Mouse (Mus musculus): ENCODE results near the gene Rhbdf1. TPM values are rescaled to one million over a fixed set of nuclear protein-coding genes. Genes with fewer than 3 reads are reported as not detected.

Rhbdf1 gene
- polyA plus RNA-seq, 1 experiment from 2014 or later, result 26.2 TPM

- no peaks in the 10 kb centered on the region for H3K9me3 ChIP-seq (replicated peaks)
- H3K4me3 ChIP-seq, result no peak overlapping the region
- H3K27me3 ChIP-seq (ENCODE audit: low read depth, poor library complexity, severe bottlenecking), result peaks cover 30% of the 10 kb centered on the region
- no peak for DNase-seq (ENCODE audit: low spot score)
- no peak overlapping the region for H3K27ac ChIP-seq (replicated peaks)
- no peaks in the 10 kb centered on the region for H3K36me3 ChIP-seq
- 86% methylated on average over 7 of the region's 7 CpGs for WGBS
- H3K4me1 ChIP-seq, result peaks cover 26% of the 10 kb centered on the region
Observed at GRCm38 (mm10) chr11:32160341-32160740, 61.8 kb downstream of the Rhbdf1 start.

Other genes starting within 250 kb of the Rhbdf1 start
- gene Nsg2, start 221.8 kb downstream of the Rhbdf1 start, polyA plus RNA-seq (2016; fragmentation: Nextera tagmentation; extraction: Ambion mirVana), result 25.7 and 51.3 TPM in 2 replicates
- gene Il9r, start 22.0 kb downstream of the Rhbdf1 start, polyA plus RNA-seq (2016; fragmentation: Nextera tagmentation; extraction: Ambion mirVana), result 0.05 TPM in 1 of 2 replicates, not detected in the other
- 94.7 and 107 TPM in 2 replicates for gene Snrnp25, start 16.9 kb downstream of the Rhbdf1 start, polyA plus RNA-seq (2016; fragmentation: Nextera tagmentation; extraction: Ambion mirVana)
- gene Mpg, start 4.2 kb upstream of the Rhbdf1 start, polyA plus RNA-seq (2016; fragmentation: Nextera tagmentation; extraction: Ambion mirVana), result 30.6 and 32.0 TPM in 2 replicates
- gene Nprl3, start 45.4 kb upstream of the Rhbdf1 start, polyA plus RNA-seq (2016; fragmentation: Nextera tagmentation; extraction: Ambion mirVana), result 42.6 and 45.3 TPM in 2 replicates
- gene Hba-x, start 54.1 kb upstream of the Rhbdf1 start, polyA plus RNA-seq (2016; fragmentation: Nextera tagmentation; extraction: Ambion mirVana), result 2,848 and 3,100 TPM in 2 replicates
- 2,199 and 2,239 TPM in 2 replicates for gene Hba-a1, start 61.2 kb upstream of the Rhbdf1 start, polyA plus RNA-seq (2016; fragmentation: Nextera tagmentation; extraction: Ambion mirVana)
- gene Hbq1b, start 64.7 kb upstream of the Rhbdf1 start, polyA plus RNA-seq (2016; fragmentation: Nextera tagmentation; extraction: Ambion mirVana), result 5.8 and 6.6 TPM in 2 replicates
- 3,984 and 4,102 TPM in 2 replicates for gene Hba-a2, start 74.2 kb upstream of the Rhbdf1 start, polyA plus RNA-seq (2016; fragmentation: Nextera tagmentation; extraction: Ambion mirVana)
- not detected in 2 replicates for gene Hbq1a, start 77.8 kb upstream of the Rhbdf1 start, polyA plus RNA-seq (2016; fragmentation: Nextera tagmentation; extraction: Ambion mirVana)
- gene Sh3pxd2b, start 125.5 kb upstream of the Rhbdf1 start, polyA plus RNA-seq (2016; fragmentation: Nextera tagmentation; extraction: Ambion mirVana), result 25.7 and 32.7 TPM in 2 replicates
- gene Ubtd2, start 233.1 kb upstream of the Rhbdf1 start, polyA plus RNA-seq (2016; fragmentation: Nextera tagmentation; extraction: Ambion mirVana), result 60.9 and 62.3 TPM in 2 replicates

Measured in midbrain, embryonic 10.5 days (tissue).